Mouse (Mus musculus) R1 (cell line): Measurements from ENCODE around the gene Plac8.
A peak's percentile ranks its signal among the peaks of the same experiment; 100 is the strongest.

ENCODE experiments used
- DNase-seq: peaks from one replicate; pipeline ENCODE4 v3.0.0-alpha.2; 2018; ENCODE audit warnings: low read depth, low spot score

Gene Plac8

DNA sequence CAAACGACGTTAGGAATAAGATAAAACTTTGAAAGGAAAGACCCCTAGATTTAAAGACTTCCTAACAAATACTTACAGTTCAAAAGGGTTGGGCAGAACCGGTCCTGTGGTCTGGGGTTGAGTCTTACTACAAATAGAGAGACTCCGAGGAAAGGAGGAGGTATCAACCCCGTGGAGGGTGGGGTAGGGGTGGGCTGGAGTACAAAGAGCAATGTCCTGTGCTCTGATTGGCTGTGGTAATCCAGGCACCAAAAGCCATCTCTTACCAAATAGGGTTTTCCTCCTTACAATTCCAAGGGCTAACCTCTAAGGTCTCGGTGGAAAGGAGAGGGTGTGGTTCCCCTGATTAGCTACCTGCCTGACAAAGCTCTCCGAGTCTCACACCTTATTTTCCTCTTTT is at the start of gene Plac8:
Gene Plac8, minus strand, starts transcription at position 177 of the 400 bp plus-strand sequence.
- DNase-seq, result peak; percentile 46

DNA sequence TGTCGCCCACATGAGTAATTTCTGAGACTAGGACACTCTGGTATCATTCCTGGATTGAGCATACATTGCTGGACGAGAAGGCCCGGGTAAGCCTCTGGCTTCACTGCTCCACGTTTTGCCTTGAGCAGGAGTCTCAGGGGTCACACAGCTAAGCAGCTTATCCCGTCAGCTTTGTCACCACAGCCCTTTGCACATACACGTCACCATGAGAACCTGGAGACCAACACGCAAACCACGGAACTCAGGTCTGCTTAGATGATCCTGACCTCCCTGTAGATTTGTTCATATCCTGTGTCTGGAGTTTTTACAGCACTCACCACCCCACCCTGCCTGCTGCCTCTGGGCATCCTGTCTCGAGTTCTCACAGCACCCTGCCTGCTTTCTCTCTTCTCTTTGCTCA is 48.9 kb upstream of the Plac8 start:
- DNase-seq, result no peak

DNA sequence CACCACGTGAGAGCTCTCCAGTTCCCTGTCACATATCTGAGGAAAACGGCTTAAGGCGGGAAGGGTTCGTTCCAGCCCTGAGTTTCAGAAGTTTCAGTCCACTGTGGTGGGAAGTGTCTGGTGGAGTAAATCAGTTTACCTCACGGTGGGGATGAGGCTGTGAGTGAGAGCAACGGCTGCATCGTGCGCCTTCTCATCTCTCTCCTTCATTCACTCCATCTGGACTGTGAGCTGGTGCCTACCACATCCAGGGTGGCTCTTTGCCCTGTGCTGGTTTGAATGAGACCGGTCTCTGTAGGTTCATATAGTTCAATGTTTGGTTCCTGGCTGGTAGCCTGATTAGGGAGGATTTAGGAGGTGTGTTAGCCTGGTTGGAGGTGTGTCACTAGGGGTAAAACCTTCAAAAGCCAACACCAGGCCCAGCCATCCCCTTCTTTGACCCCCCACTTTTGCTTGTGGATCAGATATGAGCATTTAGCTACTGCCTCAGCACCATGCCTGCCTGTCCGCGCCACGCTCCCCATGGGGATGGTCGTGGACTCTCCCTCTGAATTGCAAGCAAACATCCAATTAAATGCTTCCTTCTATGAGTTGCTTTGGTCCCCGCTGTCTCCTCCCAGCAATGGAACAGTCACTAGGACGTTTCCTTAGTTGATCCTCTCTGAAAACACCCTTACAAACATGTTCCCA is 47.7 kb upstream of the Plac8 start:
- no peak for DNase-seq

DNA sequence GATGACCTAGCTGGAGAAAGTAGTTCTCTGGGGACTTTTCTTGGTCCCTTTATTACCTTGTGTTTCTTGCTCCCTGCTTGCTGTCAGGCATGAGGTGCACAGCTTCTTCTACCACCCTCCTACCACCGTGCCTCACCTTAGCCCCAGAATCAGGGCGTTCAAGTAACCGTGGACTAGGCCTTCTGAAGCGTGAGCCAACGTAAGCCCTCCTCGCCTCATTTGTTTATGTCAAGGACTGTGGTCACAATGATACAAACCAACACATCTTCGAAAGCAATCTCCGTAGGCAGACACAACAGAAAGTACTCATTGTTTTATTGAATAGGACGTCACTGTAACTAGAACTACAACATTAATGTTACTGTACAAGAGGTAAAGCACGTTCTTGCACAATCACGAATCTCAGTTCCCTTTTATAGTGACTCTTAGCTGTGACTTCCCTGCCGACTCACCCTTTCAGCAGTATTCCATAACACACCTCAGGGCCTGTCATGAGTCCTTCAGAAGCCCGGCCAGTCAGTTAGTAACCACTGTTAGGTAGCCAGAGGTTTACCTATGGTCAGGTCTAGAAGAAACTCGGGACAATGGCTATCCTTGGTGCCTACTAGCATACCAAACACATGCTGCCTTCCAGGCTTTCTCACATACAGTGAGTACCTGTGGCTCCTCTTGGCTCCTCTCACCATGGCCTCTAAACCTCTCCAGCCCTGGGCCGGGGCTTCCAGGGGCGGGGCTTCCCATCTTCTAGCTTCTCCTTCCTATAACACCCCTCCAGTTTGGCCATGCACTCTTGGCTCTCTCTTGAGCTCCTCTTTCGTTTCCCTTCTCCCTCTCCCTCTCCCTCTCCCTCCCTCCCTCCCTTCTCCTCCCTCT is 42.1 kb upstream of the Plac8 start:
- no peak for DNase-seq

GRCm38 (mm10) chr5:100607868-100608267 is 35.8 kb upstream of the Plac8 start:
- DNase-seq, result no peak

GRCm38 (mm10) chr5:100607090-100607762 is 35.2 kb upstream of the Plac8 start:
- DNase-seq, result no peak

GRCm38 (mm10) chr5:100605828-100606229 is 33.8 kb upstream of the Plac8 start:
- DNase-seq, result no peak

DNA sequence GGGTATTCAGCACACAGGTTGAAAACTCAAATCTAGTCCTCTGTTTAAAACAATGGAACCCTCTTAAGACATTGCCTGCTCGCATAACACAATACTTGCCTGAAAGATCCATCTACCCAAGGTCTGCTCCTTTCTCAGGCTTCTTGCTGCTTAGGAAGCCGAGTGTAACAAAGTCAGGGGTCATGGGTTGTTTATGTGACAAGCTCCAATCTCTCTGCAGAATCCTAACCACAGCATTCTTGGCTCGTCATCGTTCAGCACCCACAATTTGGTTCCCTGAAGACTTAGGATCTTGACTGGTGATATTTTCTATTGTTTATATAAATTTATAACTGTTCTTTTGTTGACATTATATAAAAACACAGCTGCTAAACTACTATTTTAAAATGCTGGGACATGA is 32.0 kb upstream of the Plac8 start:
- no peak for DNase-seq

- DNase-seq, result no peak
Measured at GRCm38 (mm10) chr5:100601864-100602263, 29.8 kb upstream of the Plac8 start.

DNA sequence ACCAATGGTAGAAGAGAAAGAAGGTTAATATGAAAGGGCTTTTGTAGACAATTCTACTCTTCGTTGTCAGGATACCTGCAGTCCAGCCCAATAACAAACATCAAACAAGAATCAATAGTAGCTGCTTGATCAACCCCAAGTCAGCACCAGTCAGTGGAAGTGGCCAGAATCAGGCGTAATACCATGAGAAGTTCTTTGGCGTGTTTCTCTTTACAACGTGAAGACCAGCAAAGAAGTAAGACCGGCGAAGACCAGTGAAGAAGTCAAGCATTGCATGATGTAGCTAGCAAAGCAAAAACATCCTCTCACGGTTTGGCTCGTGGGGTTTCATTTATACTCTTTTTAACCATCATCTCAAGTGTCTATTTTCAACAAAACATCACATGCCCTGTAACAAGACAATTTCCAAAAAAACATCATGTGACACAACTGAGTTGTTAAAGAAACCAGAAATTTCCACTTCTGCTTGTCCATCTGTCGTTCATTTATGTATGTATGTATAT is 27.0 kb upstream of the Plac8 start:
- no peak for DNase-seq

DNA sequence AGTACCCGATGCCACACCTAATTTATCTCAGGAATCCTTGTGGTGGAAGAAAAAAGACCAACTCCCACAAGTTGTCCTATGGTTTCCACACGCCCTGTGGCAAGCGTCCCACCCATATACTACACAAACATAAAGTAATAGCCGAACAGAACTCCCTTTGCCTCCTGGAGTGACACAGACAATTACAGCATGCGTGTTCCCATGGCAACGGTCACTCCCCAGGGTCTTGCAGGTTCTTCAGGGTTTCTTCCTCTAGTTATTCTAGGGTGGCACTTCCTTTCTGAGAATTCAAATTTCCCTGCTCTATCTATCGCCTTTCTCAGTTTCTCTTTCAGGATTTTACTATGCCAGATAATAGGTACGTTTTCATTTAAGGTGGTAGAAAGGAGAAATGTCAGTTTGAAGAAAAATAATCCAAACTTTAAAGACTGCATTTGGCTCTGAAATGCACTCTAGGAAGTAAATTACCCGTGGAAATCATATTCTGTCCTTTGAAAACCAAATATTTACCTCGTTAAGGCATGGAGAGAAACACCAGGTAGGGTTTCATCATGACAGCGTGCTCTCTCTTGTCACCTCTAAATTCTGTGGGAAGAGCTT is 25.9 kb upstream of the Plac8 start:
- DNase-seq, result peak; percentile 83

DNA sequence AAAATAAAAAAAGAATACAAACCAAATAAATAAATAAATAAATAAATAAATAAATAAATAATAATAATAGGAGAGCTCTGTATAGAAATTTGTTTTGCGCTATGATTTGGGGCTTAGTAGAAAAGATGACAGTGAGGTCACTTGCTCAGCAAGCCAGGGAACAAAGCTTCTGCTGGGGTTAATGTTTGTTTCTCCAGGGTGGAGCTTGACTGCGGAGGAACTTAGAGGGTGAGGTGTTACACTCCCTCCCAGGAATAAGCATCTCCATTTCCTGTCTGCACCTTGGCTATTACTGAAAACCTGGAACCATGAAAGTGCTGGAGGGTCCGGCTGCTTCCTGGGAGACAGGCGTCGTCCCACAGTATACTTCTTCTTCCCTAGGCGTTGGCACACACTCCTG is 24.0 kb upstream of the Plac8 start:
- DNase-seq, result no peak

DNA sequence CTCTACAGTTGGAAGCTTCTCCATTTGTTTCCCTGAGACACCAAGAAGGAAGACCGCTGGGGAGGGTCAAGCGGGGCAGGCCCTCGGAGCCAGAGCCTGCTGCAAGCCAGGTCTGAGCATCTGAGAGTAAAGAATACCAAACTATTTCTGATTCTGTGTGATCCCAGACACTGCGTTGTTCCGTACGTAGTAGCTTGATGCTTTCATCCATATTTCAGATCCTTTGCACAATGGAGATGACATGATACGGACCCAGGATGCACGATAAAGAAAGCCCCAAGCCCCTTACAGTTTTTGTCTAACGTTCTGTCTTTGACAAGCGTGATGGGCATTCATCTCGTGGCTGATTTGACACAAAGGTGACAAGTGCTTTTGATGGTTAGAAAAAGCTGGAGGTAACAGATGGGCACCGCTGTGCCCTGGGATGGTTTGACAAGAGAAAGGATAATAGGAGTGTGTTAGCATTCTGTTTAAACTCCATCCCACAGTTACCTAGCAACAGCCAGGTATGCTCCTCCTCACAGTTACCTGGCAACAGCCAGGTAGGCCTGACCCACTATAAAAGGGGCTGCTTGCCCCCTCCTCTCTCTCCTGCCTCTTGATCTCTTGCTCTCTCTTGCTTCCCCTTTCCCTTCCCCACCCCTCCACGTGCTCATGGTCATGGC is 22.9 kb upstream of the Plac8 start:
- peak; percentile 40 for DNase-seq

DNA sequence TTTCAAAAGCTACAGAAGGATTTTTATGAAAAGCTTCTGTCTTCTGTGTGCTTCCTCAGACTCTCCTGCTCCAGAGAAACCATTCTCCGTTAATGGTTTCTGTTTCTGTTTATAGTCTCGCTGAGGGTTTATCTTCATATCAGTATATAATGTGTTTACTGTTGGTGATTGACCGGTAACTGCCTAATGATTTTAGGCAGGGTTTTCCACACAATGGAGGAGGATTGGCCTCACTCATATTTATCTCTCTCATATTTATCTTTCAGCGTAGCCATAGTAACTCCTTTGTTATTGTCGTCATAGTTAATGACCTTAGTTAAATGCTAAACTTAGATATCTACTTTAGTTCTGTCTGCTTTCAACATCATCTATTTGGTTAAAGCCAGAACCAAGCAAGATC is 18.5 kb upstream of the Plac8 start:
- DNase-seq, result no peak

GRCm38 (mm10) chr5:100587626-100588025 is 15.6 kb upstream of the Plac8 start:
- no peak for DNase-seq

DNA sequence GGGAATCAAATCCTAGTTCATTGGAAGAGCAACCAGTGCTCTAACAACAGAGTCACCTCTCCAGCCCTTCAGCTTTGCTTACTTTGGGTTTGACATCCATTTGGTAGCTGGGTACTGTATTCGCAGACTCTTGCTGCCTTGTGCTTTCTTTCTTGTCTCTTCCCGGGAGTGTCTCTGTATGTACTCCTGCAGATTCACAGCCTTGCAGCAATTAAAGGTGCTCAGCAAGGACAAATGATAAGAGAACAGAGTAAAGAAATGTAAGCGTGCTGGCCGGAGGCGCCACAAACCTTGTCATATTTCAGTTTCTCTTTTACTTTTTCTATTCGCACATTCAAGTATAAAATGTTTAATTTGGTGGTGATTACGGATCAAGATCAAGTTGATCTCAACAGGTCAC is 15.1 kb upstream of the Plac8 start:
- DNase-seq, result no peak

- DNase-seq, result no peak
Measured at GRCm38 (mm10) chr5:100585657-100586056, 13.6 kb upstream of the Plac8 start.

DNA sequence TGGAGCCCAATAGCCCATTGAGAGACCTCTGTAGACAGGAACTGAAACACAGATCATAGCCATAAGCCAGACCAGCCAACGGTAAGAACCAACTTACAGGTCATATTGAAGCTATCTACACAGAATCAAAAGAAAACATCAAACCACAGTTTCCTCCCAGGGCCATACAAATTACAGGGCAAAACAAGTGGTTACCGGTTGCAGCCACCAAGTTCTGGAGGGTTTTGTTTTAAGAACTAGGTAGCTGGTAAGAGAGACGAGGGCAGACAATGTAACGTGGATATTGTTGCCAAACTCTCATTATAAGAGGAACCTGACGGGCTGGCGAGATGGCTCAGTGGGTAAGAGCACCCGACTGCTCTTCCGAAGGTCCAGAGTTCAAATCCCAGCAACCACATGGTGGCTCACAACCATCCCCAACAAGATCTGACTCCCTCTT is 13.2 kb upstream of the Plac8 start:
- DNase-seq, result no peak

DNA sequence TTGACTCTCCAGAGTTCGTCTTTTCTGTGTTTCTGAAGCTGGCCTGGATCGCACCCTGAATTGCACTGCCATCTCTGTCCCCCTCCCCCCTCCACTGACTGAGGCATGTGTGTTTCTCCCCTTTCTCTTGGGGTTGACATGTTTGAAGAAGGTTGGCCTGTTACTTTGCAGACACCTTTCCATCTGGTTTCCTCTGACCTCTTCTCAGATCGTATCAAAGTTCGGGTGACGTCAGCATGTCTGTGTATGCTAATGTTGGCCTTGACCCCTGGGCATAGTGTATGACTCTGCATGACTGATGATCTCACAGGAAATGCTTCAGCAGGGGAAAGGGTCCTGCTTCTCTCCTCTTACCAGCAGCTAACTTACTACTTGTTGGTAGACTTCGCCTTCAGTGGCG is 11.0 kb upstream of the Plac8 start:
- DNase-seq, result peak; percentile 38

DNA sequence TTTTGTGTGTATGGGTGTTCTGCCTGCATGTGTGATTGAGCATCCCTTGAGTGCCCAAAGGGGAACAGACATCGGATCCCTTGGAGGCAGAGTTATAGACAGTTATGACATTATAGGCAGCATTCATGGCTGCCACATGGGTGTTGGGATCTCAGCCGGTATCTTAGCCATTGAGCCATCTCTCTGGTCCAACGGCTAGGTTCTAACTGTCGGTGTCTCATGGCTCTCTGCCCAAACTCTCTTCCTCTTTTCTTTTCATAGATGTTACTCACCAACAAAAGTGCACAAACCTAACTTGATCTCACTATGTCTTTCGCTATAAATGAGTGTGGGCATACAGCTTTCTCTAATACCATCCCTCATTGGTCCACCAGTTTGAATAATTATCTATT is 10.4 kb upstream of the Plac8 start:
- DNase-seq, result no peak
